Mouse (Mus musculus): ENCODE results near the gene Ccdc102a.

The Ccdc102a gene

GRCm38 (mm10) chr8:94917851-94918495, at the start of gene Ccdc102a:
Gene Ccdc102a, minus strand, starts transcription at chr8:94918098.
- peak; percentile 58 for DNase-seq (ENCODE audit: low spot score)

GRCm38 (mm10) chr8:94967554-94967953, 49.7 kb upstream of the Ccdc102a start:
- no peak for DNase-seq (ENCODE audit: low spot score)

GRCm38 (mm10) chr8:94967071-94967470, 49.2 kb upstream of the Ccdc102a start:
- no peak for DNase-seq (ENCODE audit: low spot score)

GRCm38 (mm10) chr8:94966578-94966977, 48.7 kb upstream of the Ccdc102a start:
- no peak for DNase-seq (ENCODE audit: low spot score)

GRCm38 (mm10) chr8:94964828-94965227, 46.9 kb upstream of the Ccdc102a start:
- no peak for DNase-seq (ENCODE audit: low spot score)

GRCm38 (mm10) chr8:94962201-94962600, 44.3 kb upstream of the Ccdc102a start:
- DNase-seq (ENCODE audit: low spot score), result no peak

- no peak for DNase-seq (ENCODE audit: low spot score)
Measured at GRCm38 (mm10) chr8:94956078-94956574, 38.2 kb upstream of the Ccdc102a start.

- DNase-seq (ENCODE audit: low spot score), result peak; percentile 82
Measured at GRCm38 (mm10) chr8:94954921-94955758, 37.2 kb upstream of the Ccdc102a start.

- peak; percentile 82 for DNase-seq (ENCODE audit: low spot score)
Measured at GRCm38 (mm10) chr8:94954368-94954737, 36.5 kb upstream of the Ccdc102a start.

GRCm38 (mm10) chr8:94953624-94954367, 35.9 kb upstream of the Ccdc102a start:
- DNase-seq (ENCODE audit: low spot score), result no peak

- DNase-seq (ENCODE audit: low spot score), result no peak
Measured at GRCm38 (mm10) chr8:94952086-94952485, 34.2 kb upstream of the Ccdc102a start.

- no peak for DNase-seq (ENCODE audit: low spot score)
Measured at GRCm38 (mm10) chr8:94950458-94950857, 32.6 kb upstream of the Ccdc102a start.

GRCm38 (mm10) chr8:94950046-94950445, 32.1 kb upstream of the Ccdc102a start:
- peak; percentile 83 for DNase-seq (ENCODE audit: low spot score)

- DNase-seq (ENCODE audit: low spot score), result no peak
Measured at GRCm38 (mm10) chr8:94949010-94949409, 31.1 kb upstream of the Ccdc102a start.

GRCm38 (mm10) chr8:94948421-94948820, 30.5 kb upstream of the Ccdc102a start:
- DNase-seq (ENCODE audit: low spot score), result no peak

- no peak for DNase-seq (ENCODE audit: low spot score)
Measured at GRCm38 (mm10) chr8:94945185-94945584, 27.3 kb upstream of the Ccdc102a start.

- peak; percentile 40 for DNase-seq (ENCODE audit: low spot score)
Measured at GRCm38 (mm10) chr8:94942566-94942965, 24.7 kb upstream of the Ccdc102a start.

- DNase-seq (ENCODE audit: low spot score), result no peak
Measured at GRCm38 (mm10) chr8:94935172-94935571, 17.3 kb upstream of the Ccdc102a start.

- DNase-seq (ENCODE audit: low spot score), result no peak
Measured at GRCm38 (mm10) chr8:94933918-94934317, 16.0 kb upstream of the Ccdc102a start.

GRCm38 (mm10) chr8:94928227-94928626, 10.3 kb upstream of the Ccdc102a start:
- DNase-seq (ENCODE audit: low spot score), result no peak

- no peak for DNase-seq (ENCODE audit: low spot score)
Measured at GRCm38 (mm10) chr8:94923405-94923804, 5.5 kb upstream of the Ccdc102a start, which contains the start of gene Adgrg5. Gene Adgrg5, plus strand, starts transcription at chr8:94923694.

GRCm38 (mm10) chr8:94922602-94923001, 4.7 kb upstream of the Ccdc102a start:
- no peak for DNase-seq (ENCODE audit: low spot score)
